Mouse (Mus musculus) midbrain, embryonic 11.5 days (tissue): ENCODE measurements around the gene Emc10. TPM values are rescaled to one million over a fixed set of nuclear protein-coding genes. Genes with fewer than 3 reads are reported as not detected.

ENCODE experiments used
- ATAC-seq: fragments of 200-750 bp; cut with Nextera tagmentation; 2 replicates; pipeline ENCODE4 v1.8.0; 2017; ENCODE audit warnings: moderate TSS enrichment, moderate library complexity; ENCODE audit not compliant: low FRiP score
- DNase-seq: peaks from one replicate; pipeline ENCODE4 v3.0.0; 2015; ENCODE audit warnings: low spot score; ENCODE audit errors: missing footprints
- H3K27ac ChIP-seq: fragments of 300-500 bp; sonication (generic); 2 replicates; pipeline ENCODE4 v1.5.1; 2014; ENCODE audit warnings: low read depth, low read length
- H3K27me3 ChIP-seq: fragments of 300-500 bp; sonication (generic); 2 replicates; pipeline ENCODE4 v1.6.1; 2014; ENCODE audit warnings: mild to moderate bottlenecking, low read length, moderate library complexity, mixed read lengths; ENCODE audit not compliant: control insufficient read depth, insufficient read depth
- H3K36me3 ChIP-seq: fragments of 300-500 bp; sonication (generic); 2 replicates; pipeline ENCODE4 v1.6.1; 2014; ENCODE audit warnings: mild to moderate bottlenecking, low read length, moderate library complexity, mixed read lengths; ENCODE audit not compliant: control insufficient read depth, insufficient read depth
- H3K4me1 ChIP-seq: fragments of 300-500 bp; sonication (generic); 2 replicates; pipeline ENCODE4 v1.6.1; 2014; ENCODE audit warnings: low read length; ENCODE audit not compliant: control insufficient read depth, insufficient read depth
- H3K4me2 ChIP-seq: fragments of 300-500 bp; sonication (generic); 2 replicates; pipeline ENCODE4 v1.6.1; 2014; ENCODE audit warnings: mild to moderate bottlenecking, moderate library complexity
- H3K4me3 ChIP-seq: fragments of 300-500 bp; sonication (generic); 2 replicates; pipeline ENCODE4 v1.5.1; 2014; ENCODE audit warnings: low read depth, low read length
- H3K9ac ChIP-seq: fragments of 300-500 bp; sonication (generic); 2 replicates; pipeline ENCODE4 v1.6.1; 2014; ENCODE audit warnings: low read length
- H3K9me3 ChIP-seq: fragments of 300-500 bp; sonication (generic); 2 replicates; pipeline ENCODE4 v1.6.1; 2016; ENCODE audit warnings: low read length; ENCODE audit not compliant: control insufficient read depth
- WGBS: fragments of 180-500 bp; shearing (Covaris S2); extraction: QIAGEN DNeasy Blood & Tissue Kit; methylation state at CpG from one replicate; pipeline ENCODE4 v1.1.7; 2014; 5-methylcytosine and 5-hydroxymethylcytosine counted together
- polyA plus RNA-seq: library from polyadenylated mRNA; unstranded; fragments of >200 nt; fragmentation: Nextera tagmentation; extraction: Ambion mirVana; gene quantifications from 2 replicates; pipeline ENCODE4 v1.2.1, GENCODE M21; 2014

Emc10 gene
- polyA plus RNA-seq, 1 experiment from 2014 or later: 99.3 TPM

- H3K27ac ChIP-seq: no peak overlapping the region
- no peak overlapping the region for H3K4me3 ChIP-seq
- no peak overlapping the region for H3K9ac ChIP-seq
- DNase-seq: peak; percentile 86
- H3K9me3 ChIP-seq: no peaks in the 10 kb centered on the region
- H3K27me3 ChIP-seq: peaks cover 17% of the 10 kb centered on the region
- 84% methylated on average over 10 of the region's 10 CpGs for WGBS
- peaks cover 27% of the 10 kb centered on the region for H3K4me1 ChIP-seq
- peaks cover 18% of the 10 kb centered on the region for H3K36me3 ChIP-seq
- no peak overlapping the region for H3K4me2 ChIP-seq
- ATAC-seq: no peak
Observed at GRCm38 (mm10) chr7:44463556-44464225, 32.6 kb downstream of the Emc10 start.

- peaks cover 22% of the 10 kb centered on the region for H3K4me1 ChIP-seq
- H3K27me3 ChIP-seq: peaks cover 17% of the 10 kb centered on the region
- WGBS: 40% methylated on average over 8 of the region's 8 CpGs
- H3K4me3 ChIP-seq: no peak overlapping the region
- no peak overlapping the region for H3K4me2 ChIP-seq
- H3K27ac ChIP-seq: no peak overlapping the region
- DNase-seq (no peak), ATAC-seq (no peak)
- no peaks in the 10 kb centered on the region; the same call in 1 of the 2 replicates for H3K9me3 ChIP-seq
- peaks cover 21% of the 10 kb centered on the region for H3K36me3 ChIP-seq
- no peak overlapping the region for H3K9ac ChIP-seq
Observed at GRCm38 (mm10) chr7:44463056-44463425, 33.3 kb downstream of the Emc10 start.

GRCm38 (mm10) chr7:44462218-44463055 is 33.9 kb downstream of the Emc10 start:
- Histone ChIP-seq H3K36me3 (peaks cover 23% of the 10 kb centered on the region), H3K4me3 (no peak overlapping the region), H3K4me2 (no peak overlapping the region), H3K4me1 (peaks cover 22% of the 10 kb centered on the region), H3K9me3 (no peaks in the 10 kb centered on the region; the same call in 1 of the 2 replicates), H3K9ac (no peak overlapping the region), H3K27ac (no peak overlapping the region), H3K27me3 (peaks cover 17% of the 10 kb centered on the region)
- 24% methylated on average over 76 of the region's 77 CpGs for WGBS
- peak; percentile 94 for DNase-seq
- no peak for ATAC-seq

- no peak overlapping the region for H3K27ac ChIP-seq
- peaks cover 20% of the 10 kb centered on the region for H3K4me1 ChIP-seq
- no peaks in the 10 kb centered on the region; the same call in 1 of the 2 replicates for H3K9me3 ChIP-seq
- 0 out of 2 replicates have a peak, but pooled peaks have one; percentile 4 for ATAC-seq
- H3K27me3 ChIP-seq: peaks cover 17% of the 10 kb centered on the region
- peaks cover 26% of the 10 kb centered on the region for H3K36me3 ChIP-seq
- peak; percentile 77 for DNase-seq
- H3K9ac ChIP-seq: no peak overlapping the region
- no peak overlapping the region for H3K4me2 ChIP-seq
- no peak overlapping the region for H3K4me3 ChIP-seq
- WGBS: 70% methylated on average over 56 of the region's 57 CpGs
Observed at GRCm38 (mm10) chr7:44461503-44462217, 34.7 kb downstream of the Emc10 start.

- Histone ChIP-seq H3K27me3 (peaks cover 17% of the 10 kb centered on the region), H3K36me3 (peaks cover 26% of the 10 kb centered on the region), H3K4me2 (no peak overlapping the region), H3K9ac (no peak overlapping the region), H3K4me1 (peaks cover 20% of the 10 kb centered on the region), H3K9me3 (no peaks in the 10 kb centered on the region; the same call in 1 of the 2 replicates), H3K4me3 (no peak overlapping the region), H3K27ac (no peak overlapping the region)
- DNase-seq (peak; percentile 59), ATAC-seq (no peak)
- 81% methylated on average over 31 of the region's 31 CpGs for WGBS
Observed at GRCm38 (mm10) chr7:44460767-44461502, 35.4 kb downstream of the Emc10 start.

GRCm38 (mm10) chr7:44460067-44460466 is 36.3 kb downstream of the Emc10 start:
- Histone ChIP-seq H3K36me3 (peaks cover 26% of the 10 kb centered on the region), H3K9me3 (no peaks in the 10 kb centered on the region; the same call in 1 of the 2 replicates), H3K27ac (no peak overlapping the region), H3K9ac (no peak overlapping the region), H3K4me3 (no peak overlapping the region), H3K27me3 (peaks cover 17% of the 10 kb centered on the region), H3K4me2 (no peak overlapping the region), H3K4me1 (peaks cover 18% of the 10 kb centered on the region)
- WGBS: 85% methylated on average over 6 of the region's 6 CpGs
- ATAC-seq: no peak
- DNase-seq: no peak

GRCm38 (mm10) chr7:44456302-44456701 is 40.0 kb downstream of the Emc10 start:
- H3K4me3 ChIP-seq: no peak overlapping the region
- H3K27me3 ChIP-seq: peaks cover 6% of the 10 kb centered on the region; the same call in 1 of the 2 replicates
- no peak overlapping the region for H3K27ac ChIP-seq
- H3K4me2 ChIP-seq: no peak overlapping the region
- ATAC-seq (no peak), DNase-seq (no peak)
- H3K9me3 ChIP-seq: no peaks in the 10 kb centered on the region; the same call in 1 of the 2 replicates
- no peak overlapping the region for H3K9ac ChIP-seq
- H3K36me3 ChIP-seq: peaks cover 12% of the 10 kb centered on the region
- WGBS: 91% methylated on average over 1 of the region's 1 CpGs
- no peaks in the 10 kb centered on the region for H3K4me1 ChIP-seq

GRCm38 (mm10) chr7:44453256-44453655 is 43.1 kb downstream of the Emc10 start:
- Histone ChIP-seq H3K27me3 (no peaks in the 10 kb centered on the region), H3K36me3 (peaks cover 17% of the 10 kb centered on the region), H3K4me2 (no peak overlapping the region), H3K9ac (no peak overlapping the region), H3K9me3 (no peaks in the 10 kb centered on the region; the same call in 1 of the 2 replicates), H3K4me3 (no peak overlapping the region), H3K4me1 (no peaks in the 10 kb centered on the region), H3K27ac (no peak overlapping the region)
- ATAC-seq (no peak), DNase-seq (no peak)
- WGBS: 41% methylated on average over 3 of the region's 3 CpGs
